Mouse (Mus musculus) cerebellum, adult 2 months (tissue): ENCODE results near the gene Slc51a.

Experiments used
- CTCF ChIP-seq: fragments of 200-500 bp; IDR thresholded peaks from 2 replicates; pipeline ENCODE4 v1.5.1; 2011; ENCODE audit warnings: low read depth, mild to moderate bottlenecking, control low read depth, low read length, moderate library complexity, borderline replicate concordance; ENCODE audit not compliant: insufficient read depth
- POLR2A ChIP-seq: fragments of 200-500 bp; IDR thresholded peaks from 2 replicates; pipeline ENCODE4 v1.6.1; 2011; ENCODE audit warnings: low read length, control low read depth, borderline replicate concordance; ENCODE audit not compliant: insufficient read depth

DNA sequence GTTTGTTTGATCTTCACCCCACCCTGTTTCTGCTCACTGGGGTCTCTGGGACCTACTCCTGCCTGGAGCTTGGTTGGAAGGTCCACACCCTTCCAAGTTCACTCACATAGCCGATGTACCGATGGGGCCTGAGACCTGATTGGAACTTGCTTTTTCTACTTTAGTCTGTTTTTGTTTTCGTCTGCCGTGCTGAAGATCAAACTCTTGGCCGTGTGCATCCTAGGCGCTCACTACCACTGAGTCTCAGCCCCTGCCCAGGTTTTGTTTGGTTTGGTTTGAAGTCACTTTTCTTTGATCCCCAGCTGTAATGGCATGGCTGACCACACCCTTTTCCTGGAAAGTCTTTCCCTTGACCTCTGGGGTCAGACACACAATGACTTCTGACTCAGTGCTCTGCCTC, 25.7 kb upstream of the Slc51a start:
- TF ChIP-seq POLR2A: no peak
- no peak for TF ChIP-seq CTCF
